Mouse (Mus musculus) lung, postnatal 10 days (tissue): ENCODE measurements around the gene C1qbp.

Experiments
- DNase-seq: peaks from one replicate; pipeline ENCODE4 v3.0.0; 2021

Gene C1qbp

GRCm38 (mm10) chr11:70982557-70983228 lies at the start of gene C1qbp:
TSS of gene C1qbp (minus strand) at chr11:70983026.
- peak; percentile 96 for DNase-seq

GRCm38 (mm10) chr11:71032070-71032469 lies 49.2 kb upstream of the C1qbp start:
- DNase-seq = no peak

- DNase-seq = no peak
Observed at GRCm38 (mm10) chr11:71029403-71030118, 46.7 kb upstream of the C1qbp start.

- DNase-seq = no peak
Observed at GRCm38 (mm10) chr11:71028280-71028679, 45.5 kb upstream of the C1qbp start.

GRCm38 (mm10) chr11:71019201-71020068 lies 36.6 kb upstream of the C1qbp start, which contains the start of the genes Mis12 and Derl2:
TSS of gene Mis12 (plus strand) at chr11:71019611.
TSS of gene Derl2 (minus strand) at chr11:71019841.
- peak; percentile 98 for DNase-seq

- DNase-seq = no peak
Observed at GRCm38 (mm10) chr11:71018416-71019200, 35.8 kb upstream of the C1qbp start.

- DNase-seq = no peak
Observed at GRCm38 (mm10) chr11:71017051-71017450, 34.2 kb upstream of the C1qbp start.

GRCm38 (mm10) chr11:71012743-71013142 lies 29.9 kb upstream of the C1qbp start:
- peak; percentile 32 for DNase-seq

GRCm38 (mm10) chr11:71008321-71008720 lies 25.5 kb upstream of the C1qbp start:
- DNase-seq = peak; percentile 11

- DNase-seq = peak; percentile 38
Observed at GRCm38 (mm10) chr11:71007831-71008230, 25.0 kb upstream of the C1qbp start.

- DNase-seq = no peak
Observed at GRCm38 (mm10) chr11:71007026-71007425, 24.2 kb upstream of the C1qbp start.

GRCm38 (mm10) chr11:71005046-71005445 lies 22.2 kb upstream of the C1qbp start:
- DNase-seq = no peak

GRCm38 (mm10) chr11:71004316-71004773 lies 21.5 kb upstream of the C1qbp start, which contains the start of gene Dhx33:
TSS of gene Dhx33 (minus strand) at chr11:71004437.
- peak; percentile 99 for DNase-seq

- DNase-seq = peak; percentile 63
Observed at GRCm38 (mm10) chr11:71003611-71004315, 20.9 kb upstream of the C1qbp start.

- DNase-seq = no peak
Observed at GRCm38 (mm10) chr11:71001167-71001566, 18.3 kb upstream of the C1qbp start.

GRCm38 (mm10) chr11:70982030-70982429 lies 796 bp downstream of the C1qbp start:
- DNase-seq = no peak

- DNase-seq = no peak
Observed at GRCm38 (mm10) chr11:70980751-70981510, 1.9 kb downstream of the C1qbp start.

GRCm38 (mm10) chr11:70980232-70980631 lies 2.6 kb downstream of the C1qbp start:
- no peak for DNase-seq

GRCm38 (mm10) chr11:70977293-70977692 lies 5.5 kb downstream of the C1qbp start:
- DNase-seq = no peak

GRCm38 (mm10) chr11:70975193-70975592 lies 7.6 kb downstream of the C1qbp start:
- no peak for DNase-seq

- DNase-seq = peak; percentile 19
Observed at GRCm38 (mm10) chr11:70973947-70974346, 8.9 kb downstream of the C1qbp start.
